Mouse (Mus musculus) bone marrow macrophage, adult 2 months (primary cell): Measurements from ENCODE around the gene Thoc7. TPM values are rescaled to one million over a fixed set of nuclear protein-coding genes. Genes with fewer than 3 reads are reported as not detected.
"Not testable (repeated sequence)": the region's sequence is repeated elsewhere in the genome, so short reads cannot be mapped to it uniquely, and the experiment has no call there.

ENCODE experiments used
- H3K27ac ChIP-seq: 2 replicates; pipeline ENCODE4 v1.5.1; 2012; ENCODE audit warnings: low read depth, low read length; ENCODE audit not compliant: insufficient read depth
- H3K4me1 ChIP-seq: 2 replicates; pipeline ENCODE4 v1.6.1; 2012; ENCODE audit warnings: low read length; ENCODE audit not compliant: control insufficient read depth, insufficient read depth
- H3K4me3 ChIP-seq: 2 replicates; pipeline ENCODE4 v1.5.1; 2012; ENCODE audit warnings: mild to moderate bottlenecking, low read length, moderate library complexity; ENCODE audit not compliant: insufficient read depth
- CTCF ChIP-seq: IDR thresholded peaks from 2 replicates; pipeline ENCODE4 v1.5.1; 2012; ENCODE audit warnings: low read depth, mild to moderate bottlenecking, low read length, moderate library complexity
- POLR2A ChIP-seq: IDR thresholded peaks from 2 replicates; pipeline ENCODE4 v1.6.1; 2012; ENCODE audit warnings: mild to moderate bottlenecking, low read depth, low read length, borderline replicate concordance
- polyA plus RNA-seq: library from polyadenylated mRNA; stranded (reverse); fragments of >200 nt; gene quantifications from 2 replicates; pipeline ENCODE4 v1.2.4, GENCODE M21; 2012; ENCODE audit not compliant: missing spikeins, insufficient read depth, insufficient read length

Gene Thoc7
- polyA plus RNA-seq, 1 experiment: 59.7 TPM

DNA sequence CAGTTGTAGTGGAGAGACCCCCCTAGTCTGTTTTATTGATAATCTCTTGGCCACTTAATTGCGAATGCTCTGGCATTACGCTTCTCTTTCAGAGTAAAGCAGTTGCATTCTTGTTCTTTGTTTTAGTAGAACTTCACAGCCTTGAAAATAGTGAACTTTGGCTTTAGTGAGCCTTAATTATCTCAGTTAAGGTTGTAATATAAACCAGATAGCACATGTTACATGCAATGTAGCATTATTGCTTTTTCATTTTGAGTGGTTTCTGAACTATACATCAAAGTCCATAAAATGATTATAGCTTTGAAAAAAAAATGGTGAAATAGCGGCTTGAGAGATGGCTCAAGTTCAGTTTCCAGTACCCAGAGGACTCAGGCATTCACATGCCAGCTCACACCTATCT lies 8.9 kb upstream of the Thoc7 start:
- peaks cover 12% of the 10 kb centered on the region for H3K4me1 ChIP-seq
- no peak for TF ChIP-seq POLR2A
- TF ChIP-seq CTCF: no peak
- no peak overlapping the region for H3K27ac ChIP-seq
- H3K4me3 ChIP-seq: no peak overlapping the region

DNA sequence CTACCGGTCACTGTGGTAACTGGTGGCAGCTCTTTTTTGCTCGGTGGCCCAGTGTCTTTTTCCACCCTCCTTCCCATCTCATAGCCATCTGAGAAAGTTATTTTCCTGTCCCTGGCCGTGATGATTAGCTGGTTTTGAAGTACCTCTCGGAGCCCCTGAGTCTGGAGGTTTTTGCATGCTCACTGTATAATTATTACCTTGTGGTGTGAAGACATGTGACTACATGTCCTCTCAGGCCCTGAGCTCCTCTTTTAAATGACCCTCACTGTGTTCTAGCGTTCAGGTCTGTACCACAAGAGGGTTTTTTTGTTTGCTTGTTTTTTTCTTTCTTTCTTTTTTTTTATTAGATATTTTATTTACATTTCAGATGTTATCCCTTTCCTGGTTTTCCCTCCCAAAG lies 6.8 kb upstream of the Thoc7 start:
- peaks cover 13% of the 10 kb centered on the region for H3K4me1 ChIP-seq
- no peak for TF ChIP-seq POLR2A
- no peak for TF ChIP-seq CTCF
- no peak overlapping the region for H3K27ac ChIP-seq
- H3K4me3 ChIP-seq: no peak overlapping the region

DNA sequence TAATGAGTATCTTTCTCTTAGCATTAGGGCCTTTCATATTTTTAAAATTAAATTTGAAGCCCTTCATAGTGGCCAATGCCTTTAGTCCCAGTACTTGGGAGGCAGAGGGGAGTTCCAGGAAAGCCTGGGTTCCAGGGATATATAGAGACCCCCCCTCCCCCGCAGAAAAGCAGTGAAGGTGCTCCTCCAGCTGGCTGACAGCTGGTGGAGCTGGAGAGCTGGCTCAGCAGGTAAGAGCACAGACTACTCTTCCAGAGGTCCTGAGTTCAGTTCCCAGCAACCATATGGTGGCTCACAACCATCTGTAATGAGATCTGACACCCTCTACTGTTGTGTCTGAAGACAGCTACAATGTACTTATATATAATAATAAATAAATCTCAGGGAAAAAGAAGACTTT lies 6.0 kb upstream of the Thoc7 start:
- TF ChIP-seq POLR2A (no peak), CTCF (no peak)
- Histone ChIP-seq H3K4me1 (peaks cover 14% of the 10 kb centered on the region), H3K4me3 (no peak overlapping the region), H3K27ac (no peak overlapping the region)

DNA sequence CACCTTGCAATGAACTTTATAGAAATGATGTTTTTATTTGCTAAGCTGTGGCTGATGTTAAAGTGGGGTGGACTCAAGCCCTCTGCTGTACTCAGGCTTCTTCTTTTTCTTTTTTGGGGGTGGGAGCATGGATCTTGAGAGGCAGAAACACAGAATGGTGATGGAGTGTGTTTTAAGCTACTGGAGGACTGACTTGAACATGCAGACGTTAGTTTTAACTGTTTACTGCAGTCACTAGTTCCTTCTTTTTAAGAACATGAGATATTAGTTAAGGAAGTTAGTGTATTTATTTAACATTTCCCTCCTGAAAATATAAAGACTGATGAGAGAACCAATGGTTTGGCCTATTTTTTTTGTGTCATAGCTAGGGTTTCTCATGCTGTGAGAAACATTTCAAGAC lies 1.9 kb upstream of the Thoc7 start:
- Histone ChIP-seq H3K27ac (no peak overlapping the region), H3K4me3 (no peak overlapping the region), H3K4me1 (peaks cover 17% of the 10 kb centered on the region)
- no peak for TF ChIP-seq CTCF
- no peak for TF ChIP-seq POLR2A

DNA sequence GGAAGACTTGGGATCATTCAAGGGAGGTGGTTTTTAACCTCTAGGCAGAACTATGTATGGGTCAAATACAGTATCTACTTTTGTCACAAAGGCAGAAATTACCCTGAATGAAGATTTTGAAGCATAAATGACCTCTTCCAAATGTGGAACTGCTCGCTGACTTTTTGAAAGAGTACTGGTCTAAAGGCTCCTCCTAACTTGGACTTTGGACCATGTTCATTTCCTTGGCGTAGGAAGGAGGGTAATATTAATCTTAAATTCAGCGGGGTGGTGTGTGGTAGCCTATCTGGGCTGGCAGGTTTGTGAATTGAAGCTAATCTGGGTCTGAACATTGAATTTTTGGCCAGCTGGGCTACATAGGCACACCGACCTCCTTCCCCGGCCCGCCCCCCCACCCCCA lies 824 bp upstream of the Thoc7 start:
- Histone ChIP-seq H3K4me3 (no peak overlapping the region), H3K27ac (no peak overlapping the region), H3K4me1 (peaks cover 21% of the 10 kb centered on the region)
- TF ChIP-seq POLR2A: no peak
- no peak for TF ChIP-seq CTCF

DNA sequence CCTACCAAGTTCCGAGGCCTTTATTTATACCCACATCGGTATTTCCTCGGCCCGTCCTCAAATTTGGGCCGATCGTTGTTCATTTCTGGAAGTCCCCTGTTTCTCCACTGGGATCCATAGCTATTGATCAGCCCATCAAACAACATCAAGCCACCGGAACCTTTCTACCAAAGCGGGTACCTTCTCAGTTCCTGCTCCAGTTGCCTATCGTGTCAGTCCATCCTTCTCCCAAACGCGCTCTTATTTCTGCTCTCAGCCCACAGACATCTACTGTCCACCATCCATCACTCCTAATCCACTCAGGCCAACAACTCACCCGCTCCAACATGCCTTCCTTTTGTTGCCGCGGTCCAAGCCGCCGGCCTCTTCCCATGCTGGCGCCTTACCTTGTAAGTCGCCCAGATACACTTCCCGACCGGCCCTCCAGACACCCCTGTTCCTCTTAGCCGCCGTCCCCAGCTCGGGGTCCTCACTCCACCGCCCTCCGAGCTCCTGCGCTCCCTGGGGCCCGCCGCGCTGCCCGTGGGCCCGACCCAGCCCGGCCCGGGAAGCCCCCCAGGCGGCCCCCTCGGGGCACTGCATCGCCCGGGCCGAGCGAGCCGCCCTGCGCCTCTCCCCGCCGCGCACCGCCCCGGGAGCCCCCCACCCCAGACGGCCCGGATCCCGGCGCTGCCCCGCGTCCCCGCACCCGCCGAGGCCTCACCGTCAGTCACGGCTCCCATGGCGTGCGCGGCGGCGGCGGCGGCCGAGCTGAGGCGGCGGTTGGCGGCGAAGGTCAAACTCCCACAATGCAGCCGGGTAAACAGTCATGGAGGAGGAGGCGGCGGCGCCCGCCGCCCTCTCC lies 948 bp downstream of the Thoc7 start:
- H3K4me3 ChIP-seq: peak overlapping the region; percentile 89
- no peak overlapping the region for H3K27ac ChIP-seq
- no peak for TF ChIP-seq CTCF
- no peak for TF ChIP-seq POLR2A

DNA sequence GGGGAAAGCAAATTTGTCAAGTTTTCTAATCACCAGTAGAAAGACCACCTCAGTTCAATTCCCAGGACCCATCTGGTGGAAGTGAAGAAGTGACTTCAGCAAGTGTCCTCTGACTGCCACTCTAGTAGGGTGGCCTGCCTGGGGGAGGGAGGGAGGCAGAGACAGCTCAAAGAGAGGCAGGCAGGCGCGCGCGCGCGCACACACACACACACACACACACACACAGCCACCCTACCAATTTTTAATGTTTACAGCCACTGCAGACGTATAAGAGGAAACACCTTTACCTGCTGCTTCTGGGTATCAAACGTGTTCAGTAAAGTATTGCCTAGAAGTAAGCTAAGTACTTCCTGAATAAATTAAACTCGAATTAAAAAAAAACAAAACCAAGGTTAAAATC lies 1.6 kb downstream of the Thoc7 start:
- Histone ChIP-seq H3K27ac (no peak overlapping the region), H3K4me3 (peak overlapping the region; percentile 89), H3K4me1 (peaks cover 16% of the 10 kb centered on the region)
- no peak for TF ChIP-seq POLR2A

More for the DNA sequence above, 948 bp downstream of the Thoc7 start:
- peaks cover 16% of the 10 kb centered on the region for H3K4me1 ChIP-seq

DNA sequence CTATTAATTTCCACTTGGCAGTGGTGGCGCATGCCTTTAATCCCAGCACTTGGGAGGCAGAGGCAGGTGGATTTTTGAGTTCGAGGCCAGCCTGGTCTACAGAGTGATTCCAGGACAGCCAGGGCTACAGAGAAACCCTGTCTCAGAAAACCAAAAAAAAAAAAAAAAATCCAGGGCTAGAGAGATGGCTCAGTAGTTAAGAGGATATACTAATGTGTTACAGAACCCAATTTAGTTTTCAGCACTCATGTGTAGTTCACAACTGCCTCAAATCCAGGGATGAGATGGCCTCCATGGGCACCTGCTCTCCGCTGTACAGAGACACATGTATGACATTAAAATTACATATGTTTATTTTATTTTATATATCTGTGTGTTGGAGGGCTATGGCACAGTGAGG lies 9.5 kb downstream of the Thoc7 start:
- not testable (repeated sequence) for H3K4me3 ChIP-seq, H3K27ac ChIP-seq, H3K4me1 ChIP-seq

DNA sequence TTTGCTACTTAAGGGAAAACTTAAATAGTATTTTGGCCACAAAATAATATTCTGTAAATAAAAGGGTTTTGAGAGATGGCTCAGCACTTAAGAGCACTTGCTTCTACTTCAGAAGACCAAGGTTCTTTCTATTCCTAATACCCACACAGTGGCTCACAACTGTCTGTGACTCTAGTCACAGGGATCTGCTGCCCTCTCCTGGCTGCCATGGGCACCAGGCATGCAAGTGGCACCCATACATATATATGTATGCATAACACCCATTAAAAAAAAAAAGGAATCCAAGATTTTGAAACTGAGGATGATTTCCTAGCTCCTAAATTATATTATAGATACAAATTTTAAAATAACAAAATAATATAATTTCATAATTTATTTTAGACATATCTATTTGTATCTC lies 11.3 kb downstream of the Thoc7 start:
- H3K4me3 ChIP-seq: no peak overlapping the region
- no peaks in the 10 kb centered on the region for H3K4me1 ChIP-seq
- H3K27ac ChIP-seq: no peak overlapping the region
- peak; percentile 43; the same call in 1 of the 2 replicates for TF ChIP-seq CTCF
- TF ChIP-seq POLR2A: no peak

DNA sequence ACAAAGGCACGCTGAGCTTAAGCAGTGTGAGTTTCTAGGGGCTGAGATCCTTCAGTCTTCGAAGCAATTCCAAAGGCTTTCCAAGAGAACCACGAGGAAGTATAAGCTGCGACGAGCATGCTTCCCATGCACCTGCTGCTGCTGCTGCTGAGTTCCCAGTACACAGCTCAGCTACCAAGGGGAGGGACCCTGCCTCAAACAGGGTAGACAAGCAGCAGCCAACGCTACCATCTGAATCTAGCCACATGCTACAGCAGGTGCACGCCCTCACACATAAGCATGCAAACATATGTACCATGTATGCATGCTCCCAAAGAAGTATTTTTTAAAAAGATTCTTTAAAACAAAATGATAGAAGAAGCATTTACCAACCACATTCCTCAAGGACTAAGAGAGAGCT lies 13.3 kb downstream of the Thoc7 start:
- no peak overlapping the region for H3K27ac ChIP-seq
- TF ChIP-seq CTCF (no peak), POLR2A (no peak)
- no peaks in the 10 kb centered on the region for H3K4me1 ChIP-seq
- H3K4me3 ChIP-seq: no peak overlapping the region
